Mouse (Mus musculus) monocyte, adult 5-6 weeks (primary cell): Measurements from ENCODE around the gene Rpl31. TPM values are rescaled to one million over a fixed set of nuclear protein-coding genes. Genes with fewer than 3 reads are reported as not detected.

ENCODE experiments used
- ATAC-seq: fragments of 153-309, 156-312 bp; replicated peaks from 2 replicates; pipeline ENCODE4 v1.8.0; 2017; ENCODE audit warnings: mild to moderate bottlenecking; ENCODE audit not compliant: low TSS enrichment, insufficient number of reproducible peaks, severe bottlenecking, poor library complexity, low FRiP score
- total RNA-seq: library from RNA; stranded (forward); fragments of 200-1000, 200-491, 200-594 nt; gene quantifications from 3 replicates; pipeline ENCODE4 v1.2.3, GENCODE M21; 2017

Rpl31 gene
- total RNA-seq = 264 to 334 TPM (median 266 TPM) in 3 replicates

GRCm38 (mm10) chr1:39367601-39368266, at the start of gene Rpl31:
Gene Rpl31 (plus strand): TSS chr1:39367842.
- peak; percentile 99 for ATAC-seq

GRCm38 (mm10) chr1:39317935-39318334, 49.7 kb upstream of the Rpl31 start:
- ATAC-seq = no peak

GRCm38 (mm10) chr1:39318870-39319269, 48.8 kb upstream of the Rpl31 start:
- no peak for ATAC-seq

- ATAC-seq = no peak
These were observed 45.7 kb upstream of the Rpl31 start for GRCm38 (mm10) chr1:39321954-39322353.

- ATAC-seq = no peak
These were observed 42.4 kb upstream of the Rpl31 start for GRCm38 (mm10) chr1:39325228-39325627.

GRCm38 (mm10) chr1:39327546-39327945, 40.1 kb upstream of the Rpl31 start:
- no peak for ATAC-seq

GRCm38 (mm10) chr1:39330857-39331594, 36.6 kb upstream of the Rpl31 start:
- ATAC-seq = no peak

- no peak for ATAC-seq
These were observed 35.2 kb upstream of the Rpl31 start for GRCm38 (mm10) chr1:39332456-39332855.

- no peak for ATAC-seq
These were observed 32.0 kb upstream of the Rpl31 start for GRCm38 (mm10) chr1:39335561-39336196.

- no peak for ATAC-seq
These were observed 30.9 kb upstream of the Rpl31 start for GRCm38 (mm10) chr1:39336788-39337187.

GRCm38 (mm10) chr1:39338831-39339230, 28.8 kb upstream of the Rpl31 start:
- ATAC-seq = no peak

- no peak for ATAC-seq
These were observed 28.2 kb upstream of the Rpl31 start for GRCm38 (mm10) chr1:39339455-39339854.

GRCm38 (mm10) chr1:39340156-39340555, 27.5 kb upstream of the Rpl31 start:
- no peak for ATAC-seq

- ATAC-seq = no peak
These were observed 27.0 kb upstream of the Rpl31 start for GRCm38 (mm10) chr1:39340647-39341046.

GRCm38 (mm10) chr1:39341807-39342206, 25.8 kb upstream of the Rpl31 start:
- ATAC-seq = no peak

GRCm38 (mm10) chr1:39343242-39343641, 24.4 kb upstream of the Rpl31 start:
- no peak for ATAC-seq

- no peak for ATAC-seq
These were observed 22.6 kb upstream of the Rpl31 start for GRCm38 (mm10) chr1:39344981-39345600.

- ATAC-seq = no peak
These were observed 18.6 kb upstream of the Rpl31 start for GRCm38 (mm10) chr1:39349001-39349400.

GRCm38 (mm10) chr1:39349427-39349826, 18.2 kb upstream of the Rpl31 start:
- no peak for ATAC-seq
